Mouse (Mus musculus) ES-E14 (cell line): ENCODE data around the gene Col8a1. TPM values are rescaled to one million over a fixed set of nuclear protein-coding genes. Genes with fewer than 3 reads are reported as not detected.

Source experiments
- DNase-seq: peaks from one replicate; pipeline ENCODE4 v3.0.0-alpha.2; 2013; ENCODE audit warnings: low read depth, low spot score
- H3K27ac ChIP-seq: 2 replicates; pipeline ENCODE4 v1.5.1; 2012; ENCODE audit warnings: low read depth, mild to moderate bottlenecking, low read length, moderate library complexity, mixed read lengths; ENCODE audit not compliant: poor library complexity, insufficient read depth, severe bottlenecking
- H3K36me3 ChIP-seq: 2 replicates; pipeline ENCODE4 v1.6.1; 2012; ENCODE audit warnings: mild to moderate bottlenecking, low read length, moderate library complexity, mixed read lengths; ENCODE audit not compliant: control insufficient read depth, poor library complexity, insufficient read depth, severe bottlenecking
- H3K4me1 ChIP-seq, 2 experiments: fragments of 150-350 bp in 1 of 2; sonication (generic) in 1 of 2; 2 replicates each; pipeline ENCODE4 v1.6.1; 2012; ENCODE audit warnings: low read length in 2 of 2, mild to moderate bottlenecking in 1 of 2, mixed read lengths in 1 of 2; ENCODE audit not compliant: control insufficient read depth in 2 of 2, insufficient read depth in 2 of 2, poor library complexity in 1 of 2
- H3K4me3 ChIP-seq, 2 experiments: fragments of 150-350 bp in 1 of 2; sonication (generic) in 1 of 2; 2 replicates each; pipeline ENCODE4 v1.5.1; 2012; ENCODE audit warnings: low read length in 2 of 2, low read depth in 1 of 2, mild to moderate bottlenecking in 1 of 2, mixed read lengths in 1 of 2; ENCODE audit not compliant: insufficient read depth in 1 of 2, poor library complexity in 1 of 2, severe bottlenecking in 1 of 2
- H3K9ac ChIP-seq: 2 replicates; pipeline ENCODE4 v1.6.1; 2012; ENCODE audit warnings: low read depth, mild to moderate bottlenecking, low read length, mixed read lengths; ENCODE audit not compliant: poor library complexity, insufficient read depth, severe bottlenecking
- H3K9me3 ChIP-seq: fragments of 150-350 bp; sonication (generic); 2 replicates; pipeline ENCODE4 v1.6.1; 2012; ENCODE audit warnings: low read depth, mild to moderate bottlenecking, low read length; ENCODE audit not compliant: control insufficient read depth, insufficient read depth
- CHD2 ChIP-seq: IDR thresholded peaks from 2 replicates; pipeline ENCODE4 v1.6.1; 2014; ENCODE audit warnings: mild to moderate bottlenecking, low read depth, low read length, inconsistent platforms
- HCFC1 ChIP-seq: IDR thresholded peaks from 2 replicates; pipeline ENCODE4 v1.6.1; 2012; ENCODE audit warnings: low read length, inconsistent platforms, borderline replicate concordance; ENCODE audit not compliant: insufficient read depth
- MAFK ChIP-seq: IDR thresholded peaks from 2 replicates; pipeline ENCODE4 v1.6.1; 2014; ENCODE audit warnings: mild to moderate bottlenecking, low read depth, low read length, inconsistent platforms; ENCODE audit not compliant: insufficient read depth
- ZC3H11A ChIP-seq: IDR thresholded peaks from 2 replicates; pipeline ENCODE4 v1.6.1; 2012; ENCODE audit warnings: low read depth, mild to moderate bottlenecking, inconsistent platforms, low read length, borderline replicate concordance
- ZNF384 ChIP-seq: IDR thresholded peaks from 2 replicates; pipeline ENCODE4 v1.6.1; 2012; ENCODE audit warnings: low read depth, low read length, inconsistent platforms
- in situ Hi-C, 2 experiments: fragments of 600-800 bp; cut with MboI; formaldehyde crosslinking; loops; one replicate each; pipeline ENCODE4 v1.15.1; 2025; ENCODE audit warnings: low sequenced_read_pairs in 2 of 2, inconsistent platforms in 1 of 2; ENCODE audit not compliant: unreplicated experiment in 2 of 2
- total RNA-seq: library from RNA; depleted of rRNA; stranded (reverse); fragments of 300-350 nt; gene quantifications from 2 replicates; pipeline ENCODE4 v1.2.3, GENCODE M21; 2012; rRNA removed

Col8a1 gene
- total RNA-seq: 2.3 and 9.2 TPM in 2 replicates

DNA sequence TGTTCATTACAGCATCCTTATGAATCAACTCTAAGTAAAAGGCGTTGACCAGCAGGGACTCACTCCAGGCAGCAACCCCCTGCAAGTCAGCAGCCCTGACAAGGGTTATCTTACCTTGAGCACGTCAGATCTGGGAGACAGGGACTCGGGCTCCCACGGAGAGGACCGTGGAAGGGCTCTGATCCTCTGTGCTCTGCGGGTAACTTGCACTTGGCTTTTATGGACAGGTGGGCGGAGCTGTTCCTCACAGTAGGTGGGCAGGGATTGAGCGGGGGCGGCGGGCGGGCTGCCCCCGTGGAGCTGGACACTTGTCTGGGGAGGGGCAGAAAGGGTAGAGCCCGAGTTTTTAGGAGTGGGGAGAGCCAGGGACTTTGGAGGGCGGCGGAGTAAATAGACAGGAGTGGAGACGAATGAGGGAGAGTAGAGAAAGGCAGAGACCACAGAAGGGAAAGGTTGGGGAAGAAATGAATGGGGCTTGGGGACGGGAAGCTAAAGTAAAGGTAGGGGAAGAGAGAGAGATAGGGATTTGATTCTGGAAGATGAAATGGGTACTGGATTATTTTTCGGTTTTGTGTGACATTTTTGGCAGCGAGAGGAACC, at the start of gene Col8a1:
Gene Col8a1 (minus strand): TSS at position 212 of the 600 bp plus-strand sequence.
- H3K9me3 ChIP-seq: no peaks in the 10 kb centered on the region
- H3K4me3 ChIP-seq: peak within 1 kb of the TSS; percentile 43 to 44
- H3K9ac ChIP-seq: no peak within 1 kb of the TSS
- no peak within 1 kb of the TSS for H3K27ac ChIP-seq
- in situ Hi-C loops: no loop called here
- no peak for TF ChIP-seq ZNF384
- no peak for TF ChIP-seq ZC3H11A
- no peak for TF ChIP-seq CHD2
- TF ChIP-seq HCFC1: no peak
- no peak for TF ChIP-seq MAFK
- H3K4me1 ChIP-seq: 0 out of 4 replicates have a peak, but pooled peaks cover 2 to 3% of the 10 kb centered on the region in 2 experiments
- peak; percentile 9 for DNase-seq
- no peaks in the 10 kb centered on the region for H3K36me3 ChIP-seq

DNA sequence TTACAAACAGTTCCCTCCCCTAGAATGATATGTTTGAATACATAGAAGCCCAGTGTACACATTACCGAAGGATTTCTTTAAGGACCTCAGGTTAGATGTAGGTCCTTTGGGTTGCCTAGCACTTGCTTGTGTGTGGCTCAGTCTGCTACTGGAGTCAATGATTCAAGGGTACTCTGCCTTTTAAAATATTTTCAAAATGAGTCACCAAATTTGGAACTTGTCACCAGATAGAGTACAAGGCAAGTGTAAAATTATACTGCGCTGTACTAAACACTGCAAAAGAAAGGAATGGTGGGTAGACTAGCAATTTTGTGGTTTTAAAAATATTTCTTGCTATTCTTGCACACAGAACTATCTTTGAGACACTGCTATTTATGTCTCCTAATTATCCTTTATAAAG, 47.3 kb upstream of the Col8a1 start:
- no peak for DNase-seq
- H3K4me1 ChIP-seq: no peaks in the 10 kb centered on the region
- in situ Hi-C loops: no loop called here
- TF ChIP-seq MAFK: no peak
- no peak for TF ChIP-seq ZC3H11A
- TF ChIP-seq CHD2: no peak
- TF ChIP-seq HCFC1: no peak
- H3K9ac ChIP-seq: no peak overlapping the region
- H3K36me3 ChIP-seq: no peaks in the 10 kb centered on the region
- no peaks in the 10 kb centered on the region for H3K9me3 ChIP-seq
- no peak overlapping the region for H3K27ac ChIP-seq
- no peak overlapping the region for H3K4me3 ChIP-seq

- no peak overlapping the region for H3K9ac ChIP-seq
- H3K36me3 ChIP-seq: no peaks in the 10 kb centered on the region
- in situ Hi-C loops: no loop called here
- DNase-seq: no peak
- H3K4me3 ChIP-seq: no peak overlapping the region
- no peaks in the 10 kb centered on the region for H3K9me3 ChIP-seq
- H3K4me1 ChIP-seq: no peaks in the 10 kb centered on the region
- no peak for TF ChIP-seq MAFK
- no peak for TF ChIP-seq HCFC1
- no peak for TF ChIP-seq CHD2
- TF ChIP-seq ZC3H11A: no peak
- no peak for TF ChIP-seq ZNF384
- no peak overlapping the region for H3K27ac ChIP-seq
These were observed 41.8 kb upstream of the Col8a1 start for GRCm38 (mm10) chr16:57796321-57796720.

GRCm38 (mm10) chr16:57779011-57779410, 24.5 kb upstream of the Col8a1 start:
- in situ Hi-C loops: no loop called here
- no peak overlapping the region for H3K9ac ChIP-seq
- H3K9me3 ChIP-seq: no peaks in the 10 kb centered on the region
- H3K4me3 ChIP-seq: no peak overlapping the region
- DNase-seq: no peak
- H3K36me3 ChIP-seq: no peaks in the 10 kb centered on the region
- no peaks in the 10 kb centered on the region for H3K4me1 ChIP-seq
- TF ChIP-seq ZC3H11A (no peak), MAFK (no peak), CHD2 (no peak), ZNF384 (no peak), HCFC1 (no peak)
- H3K27ac ChIP-seq: no peak overlapping the region

- Histone ChIP-seq H3K4me3 (no peak overlapping the region), H3K9ac (no peak overlapping the region), H3K4me1 (no peaks in the 10 kb centered on the region), H3K36me3 (no peaks in the 10 kb centered on the region), H3K27ac (no peak overlapping the region), H3K9me3 (no peaks in the 10 kb centered on the region)
- DNase-seq: no peak
- TF ChIP-seq CHD2 (no peak), ZC3H11A (no peak), MAFK (no peak), ZNF384 (no peak), HCFC1 (no peak)
- in situ Hi-C loops: no loop called here
These were observed 11.1 kb upstream of the Col8a1 start for GRCm38 (mm10) chr16:57765615-57766014.
